Mouse (Mus musculus) embryonic fibroblast, embryonic 13.5 days (primary cell): ENCODE measurements at regions not wholly inside any gene's neighbourhood (a gene's known extent, or its start where the extent isn't known, plus 50 kb on each side); places are given as distances from the start of the nearest gene placed in this dataset.

Source experiments
- CTCF ChIP-seq: IDR thresholded peaks from 2 replicates; pipeline ENCODE4 v1.5.1; 2011; ENCODE audit warnings: mild to moderate bottlenecking, control low read depth, low read length, moderate library complexity, borderline replicate concordance; ENCODE audit not compliant: insufficient read depth
- POLR2A ChIP-seq: IDR thresholded peaks from 2 replicates; pipeline ENCODE4 v1.6.1; 2011; ENCODE audit warnings: low read depth, mild to moderate bottlenecking, control low read depth, low read length, moderate library complexity

DNA sequence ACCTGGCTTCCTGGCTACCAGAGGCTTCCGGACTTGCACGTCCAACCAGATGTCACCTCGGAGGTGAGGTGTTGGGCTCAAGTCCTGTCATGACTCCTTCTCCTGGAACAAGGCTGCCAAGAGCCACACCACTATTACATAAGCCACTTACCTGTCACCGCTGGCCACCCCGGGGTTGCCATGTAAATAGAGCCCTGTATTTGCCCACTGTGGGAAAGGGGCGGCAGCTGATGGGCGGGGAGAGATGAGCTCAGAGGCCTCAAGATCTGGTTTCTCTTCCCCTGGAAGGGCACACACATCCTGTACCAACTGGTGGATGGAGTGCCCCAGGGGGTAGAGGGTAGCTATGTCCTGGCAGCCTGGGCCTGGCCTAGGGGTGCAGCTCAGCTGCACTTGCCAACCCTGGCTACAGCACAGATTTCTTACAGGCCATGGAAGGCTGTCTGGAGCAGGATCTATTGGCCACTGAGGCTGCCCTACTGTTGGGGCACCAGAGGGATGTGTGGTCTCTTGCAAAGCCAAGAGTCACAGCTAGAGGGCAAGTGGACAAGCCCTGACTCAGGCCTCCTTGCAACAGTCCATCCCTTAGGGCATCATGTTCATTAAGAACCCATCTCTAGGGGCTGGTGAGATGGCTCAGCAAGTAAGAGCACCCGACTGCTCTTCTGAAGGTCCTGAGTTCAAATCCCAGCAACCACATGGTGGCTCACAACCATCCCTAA, 76.3 kb downstream of the 1810010D01Rik start:
- TF ChIP-seq POLR2A: no peak
- TF ChIP-seq CTCF: no peak
